Mouse (Mus musculus) thymus, postnatal 10 days (tissue): ENCODE measurements at regions not wholly inside any gene's neighbourhood (a gene's known extent, or its start where the extent isn't known, plus 50 kb on each side); places are given as distances from the start of the nearest gene placed in this dataset.

ENCODE experiments used
- DNase-seq, 2 experiments: peaks; one replicate each; pipeline ENCODE4 v3.0.0; 2021; ENCODE audit warnings: low spot score in 2 of 2

GRCm38 (mm10) chr15:93646820-93647219 lies 51.1 kb upstream of the Prickle1 start:
- no peak for DNase-seq

GRCm38 (mm10) chr15:93645950-93646349 lies 50.3 kb upstream of the Prickle1 start:
- DNase-seq, result no peak
